Mouse (Mus musculus): ENCODE data around the gene Scrn3. TPM values are rescaled to one million over a fixed set of nuclear protein-coding genes. Genes with fewer than 3 reads are reported as not detected.

Scrn3 gene
- polyA plus RNA-seq, 1 experiment from 2014 or later, result 19.9 TPM

GRCm38 (mm10) chr2:73347766-73348165 is 35.4 kb downstream of the Scrn3 start:
- H3K27me3 ChIP-seq, result no peaks in the 10 kb centered on the region
- in situ Hi-C loops (cut with MboI; ENCODE audit: low pct_unique_long_range_greater_than_20kb), result no loop called here
- DNase-seq (ENCODE audit: low read depth, low spot score), result no peak
- ChIA-PET POLR2A (interaction anchor here (1.1 kb wide), 1 partner anchor 18 kb away, joined by 3 read pairs; no protein-coding TSS in a partner anchor), CTCF (no interaction called here)
- TF ChIP-seq CTCF (IDR thresholded peaks at IDR 0.05), result no peak
- no peak for ATAC-seq

GRCm38 (mm10) chr2:73348221-73348620 is 35.8 kb downstream of the Scrn3 start:
- ChIA-PET CTCF (no interaction called here), POLR2A (interaction anchor here (1.1 kb wide), 1 partner anchor 18 kb away, joined by 3 read pairs; no protein-coding TSS in a partner anchor)
- in situ Hi-C loops (cut with MboI; ENCODE audit: low pct_unique_long_range_greater_than_20kb), result no loop called here
- DNase-seq (ENCODE audit: low read depth, low spot score), result no peak
- no peak for ATAC-seq
- H3K27me3 ChIP-seq, result no peaks in the 10 kb centered on the region
- no peak for TF ChIP-seq CTCF (IDR thresholded peaks at IDR 0.05)

GRCm38 (mm10) chr2:73351496-73351895 is 39.1 kb downstream of the Scrn3 start:
- CTCF ChIA-PET, result interaction anchor here (1.6 kb wide), 1 partner anchor 42 kb away, joined by 4 read pairs; no protein-coding TSS in a partner anchor
- DNase-seq (ENCODE audit: low read depth, low spot score) (no peak), ATAC-seq (no peak)
- in situ Hi-C loops (cut with MboI; ENCODE audit: low pct_unique_long_range_greater_than_20kb), result no loop called here
- POLR2A ChIA-PET, result no interaction called here
- no peaks in the 10 kb centered on the region for H3K27me3 ChIP-seq
- TF ChIP-seq CTCF (IDR thresholded peaks at IDR 0.05), result no peak

GRCm38 (mm10) chr2:73351927-73352374 is 39.5 kb downstream of the Scrn3 start:
- no peaks in the 10 kb centered on the region for H3K27me3 ChIP-seq
- ChIA-PET POLR2A (no interaction called here), CTCF (interaction anchor here (1.6 kb wide), 1 partner anchor 43 kb away, joined by 4 read pairs; no protein-coding TSS in a partner anchor)
- DNase-seq (ENCODE audit: low read depth, low spot score) (no peak), ATAC-seq (no peak)
- in situ Hi-C loops (cut with MboI; ENCODE audit: low pct_unique_long_range_greater_than_20kb), result no loop called here
- TF ChIP-seq CTCF (IDR thresholded peaks at IDR 0.05), result no peak

- H3K27me3 ChIP-seq, result no peaks in the 10 kb centered on the region
- no peak for ATAC-seq
- in situ Hi-C loops (cut with MboI; ENCODE audit: low pct_unique_long_range_greater_than_20kb), result no loop called here
- TF ChIP-seq CTCF (IDR thresholded peaks at IDR 0.05), result no peak
- ChIA-PET CTCF (no interaction called here), POLR2A (no interaction called here)
- no peak for DNase-seq (ENCODE audit: low read depth, low spot score)
These were observed 44.6 kb downstream of the Scrn3 start for GRCm38 (mm10) chr2:73357004-73357403.

- ChIA-PET POLR2A (no interaction called here), CTCF (no interaction called here)
- in situ Hi-C loops (cut with MboI; ENCODE audit: low pct_unique_long_range_greater_than_20kb), result no loop called here
- ATAC-seq (no peak), DNase-seq (ENCODE audit: low read depth, low spot score) (no peak)
- no peaks in the 10 kb centered on the region for H3K27me3 ChIP-seq
- TF ChIP-seq CTCF (IDR thresholded peaks at IDR 0.05), result no peak
These were observed 47.5 kb downstream of the Scrn3 start for GRCm38 (mm10) chr2:73359941-73360340.

GRCm38 (mm10) chr2:73360536-73360935 is 48.1 kb downstream of the Scrn3 start:
- DNase-seq (ENCODE audit: low read depth, low spot score) (no peak), ATAC-seq (no peak)
- CTCF ChIA-PET, result no interaction called here
- POLR2A ChIA-PET, result no interaction called here
- no peaks in the 10 kb centered on the region for H3K27me3 ChIP-seq
- in situ Hi-C loops (cut with MboI; ENCODE audit: low pct_unique_long_range_greater_than_20kb), result no loop called here
- TF ChIP-seq CTCF (IDR thresholded peaks at IDR 0.05), result no peak

- peak; percentile 30 for TF ChIP-seq CTCF (IDR thresholded peaks at IDR 0.05)
- ATAC-seq (no peak), DNase-seq (ENCODE audit: low read depth, low spot score) (no peak)
- no peaks in the 10 kb centered on the region for H3K27me3 ChIP-seq
- in situ Hi-C loops (cut with MboI; ENCODE audit: low pct_unique_long_range_greater_than_20kb), result no loop called here
- ChIA-PET POLR2A (no interaction called here), CTCF (no interaction called here)
These were observed 51.0 kb downstream of the Scrn3 start for GRCm38 (mm10) chr2:73363448-73363847.

GRCm38 (mm10) chr2:73371530-73372335 is 59.3 kb downstream of the Scrn3 start:
- in situ Hi-C loops (cut with MboI; ENCODE audit: low pct_unique_long_range_greater_than_20kb), result no loop called here
- ATAC-seq, result no peak
- no peak for DNase-seq (ENCODE audit: low read depth, low spot score)
- TF ChIP-seq CTCF (IDR thresholded peaks at IDR 0.05), result no peak
- ChIA-PET POLR2A (no interaction called here), CTCF (no interaction called here)
- no peaks in the 10 kb centered on the region for H3K27me3 ChIP-seq

- CTCF ChIA-PET, result no interaction called here
- H3K27me3 ChIP-seq, result no peaks in the 10 kb centered on the region
- POLR2A ChIA-PET, result no interaction called here
- no peak for TF ChIP-seq CTCF (IDR thresholded peaks at IDR 0.05)
- DNase-seq (ENCODE audit: low read depth, low spot score) (no peak), ATAC-seq (no peak)
- in situ Hi-C loops (cut with MboI; ENCODE audit: low pct_unique_long_range_greater_than_20kb), result no loop called here
These were observed 65.9 kb downstream of the Scrn3 start for GRCm38 (mm10) chr2:73378326-73378725.

- ChIA-PET CTCF (no interaction called here), POLR2A (interaction anchor here (1.1 kb wide), 1 partner anchor 9 kb away, joined by 3 read pairs; no protein-coding TSS in a partner anchor)
- TF ChIP-seq CTCF (IDR thresholded peaks at IDR 0.05), result no peak
- no peaks in the 10 kb centered on the region for H3K27me3 ChIP-seq
- no peak for DNase-seq (ENCODE audit: low read depth, low spot score)
- no peak for ATAC-seq
- in situ Hi-C loops (cut with MboI; ENCODE audit: low pct_unique_long_range_greater_than_20kb), result no loop called here
These were observed 67.3 kb downstream of the Scrn3 start for GRCm38 (mm10) chr2:73379656-73380055.
